8 mouse cellular contexts compared by ENCODE assay signal in the genomic region with DNA sequence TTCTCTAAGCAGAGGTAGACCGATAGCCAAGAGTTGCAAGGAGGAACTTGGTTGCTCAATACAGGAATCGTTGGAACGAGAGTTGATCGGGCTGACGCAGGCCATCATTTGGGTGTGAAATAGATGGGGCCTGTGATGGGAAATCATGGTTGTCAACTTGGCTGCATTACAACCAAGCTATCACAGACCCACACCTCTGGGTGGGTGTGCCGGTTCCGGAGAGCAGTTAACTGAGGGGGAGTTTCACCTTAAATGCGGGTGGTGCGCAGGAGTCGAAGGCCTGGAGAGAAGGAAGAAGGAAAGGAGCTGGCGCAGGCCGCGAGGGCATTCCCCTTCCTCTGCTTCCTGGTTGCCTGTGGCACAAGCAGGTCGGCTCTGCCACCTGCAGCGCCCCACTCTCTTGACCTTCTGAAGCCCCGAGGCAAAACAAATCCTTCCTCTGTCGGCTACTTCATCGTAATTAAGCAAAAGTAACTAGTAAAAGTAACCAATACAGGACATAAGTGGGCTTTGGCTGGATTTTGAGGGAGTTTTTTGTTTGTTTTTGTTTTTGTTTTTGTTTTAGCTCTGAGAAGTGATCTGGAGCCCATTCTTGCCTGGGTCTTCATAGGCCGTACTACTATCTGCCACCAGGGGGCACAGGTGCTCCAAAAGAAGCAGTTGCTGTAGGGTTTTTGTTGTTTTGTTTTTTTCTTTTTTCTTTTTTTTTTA. TPM values are rescaled to one million over a fixed set of nuclear protein-coding genes. Genes with fewer than 3 reads are reported as not detected.
DNase-seq lines count a peak whose midpoint lies in the region; ATAC-seq and TF ChIP-seq lines count a peak whose summit lies in the region.

No protein-coding gene starts in this region.

- TF ChIP-seq EP300 in ES-Bruce4 (IDR thresholded peaks at IDR 0.05; ENCODE audit: insufficient read depth, low read depth, low read length), result no peak
- TF ChIP-seq EP300 in heart, postnatal 0 days (IDR thresholded peaks at IDR 0.05; ENCODE audit: low read depth), result no peak
- TF ChIP-seq EP300 in liver, postnatal 0 days (IDR thresholded peaks at IDR 0.05; ENCODE audit: low read depth), result no peak

- H3K36me3 ChIP-seq in ES-Bruce4 (ENCODE audit: control insufficient read depth, insufficient read depth, low read length, poor library complexity, severe bottlenecking), result no peaks in the 10 kb centered on the region
- no peaks in the 10 kb centered on the region for H3K36me3 ChIP-seq in heart, postnatal 0 days (replicated peaks; ENCODE audit: control insufficient read depth, insufficient read depth, low read length)
- no peaks in the 10 kb centered on the region for H3K36me3 ChIP-seq in liver, postnatal 0 days (replicated peaks; ENCODE audit: insufficient read depth, low read length)
- H3K36me3 ChIP-seq in neural tube, embryonic 12.5 days, result no peaks in the 10 kb centered on the region

- no peaks in the 10 kb centered on the region for H3K4me1 ChIP-seq in ES-Bruce4 (ENCODE audit: control insufficient read depth, insufficient read depth, low read length)
- H3K4me1 ChIP-seq in heart, postnatal 0 days (ENCODE audit: control insufficient read depth, insufficient read depth), result no peaks in the 10 kb centered on the region
- peaks cover 7% of the 10 kb centered on the region; the same call in 1 of the 2 replicates for H3K4me1 ChIP-seq in liver, postnatal 0 days (ENCODE audit: insufficient read depth)
- H3K4me1 ChIP-seq in neural tube, embryonic 12.5 days, result peaks cover 2% of the 10 kb centered on the region; the same call in 1 of the 2 replicates

- TF ChIP-seq CTCF in ES-Bruce4 (IDR thresholded peaks at IDR 0.05; ENCODE audit: low read depth, low read length), result peak; percentile 55
- TF ChIP-seq CTCF in heart, postnatal 0 days (IDR thresholded peaks at IDR 0.05; ENCODE audit: low read depth), result peak; percentile 85
- TF ChIP-seq CTCF in liver, postnatal 0 days (IDR thresholded peaks at IDR 0.05; ENCODE audit: low read depth), result peak; percentile 89

- peak; percentile 79 for ATAC-seq in erythroblast, adult 5-6 weeks (replicated peaks; ENCODE audit: low FRiP score, poor library complexity, severe bottlenecking)
- peak; percentile 53; the same call in 1 of the 2 replicates for ATAC-seq in heart, postnatal 0 days (ENCODE audit: insufficient read depth, low read depth)
- peak; percentile 71 for ATAC-seq in liver, postnatal 0 days
- ATAC-seq in neural tube, embryonic 12.5 days (ENCODE audit: low FRiP score, low read depth), result no peak

- H3K4me3 ChIP-seq in ES-Bruce4 (ENCODE audit: low read depth, low read length), result peak overlapping the region; percentile 10; the same call in 1 of the 2 replicates
- H3K4me3 ChIP-seq in heart, postnatal 0 days (ENCODE audit: low read depth, low read length), result peak overlapping the region; percentile 21
- peak overlapping the region; percentile 23 for H3K4me3 ChIP-seq in liver, postnatal 0 days (ENCODE audit: low read depth, low read length)
- H3K4me3 ChIP-seq in neural tube, embryonic 12.5 days, result no peak overlapping the region

- TF ChIP-seq POLR2A in ES-Bruce4 (IDR thresholded peaks at IDR 0.05; ENCODE audit: insufficient read depth, low read length), result no peak

- no peaks in the 10 kb centered on the region for H3K27me3 ChIP-seq in ES-Bruce4 (ENCODE audit: control insufficient read depth, insufficient read depth, low read length, poor library complexity, severe bottlenecking)
- no peaks in the 10 kb centered on the region for H3K27me3 ChIP-seq in heart, postnatal 0 days (ENCODE audit: control insufficient read depth, insufficient read depth, low read length)
- no peaks in the 10 kb centered on the region for H3K27me3 ChIP-seq in liver, postnatal 0 days (ENCODE audit: insufficient read depth, low read length)
- H3K27me3 ChIP-seq in neural tube, embryonic 12.5 days (replicated peaks), result no peaks in the 10 kb centered on the region

- no peak overlapping the region for H3K27ac ChIP-seq in ES-Bruce4 (ENCODE audit: insufficient read depth, low read length)
- no peak overlapping the region for H3K27ac ChIP-seq in heart, postnatal 0 days (ENCODE audit: low read depth)
- H3K27ac ChIP-seq in liver, postnatal 0 days (ENCODE audit: low read depth), result peak overlapping the region; percentile 64; the same call in 1 of the 2 replicates
- no peak overlapping the region for H3K27ac ChIP-seq in neural tube, embryonic 12.5 days

- DNase-seq in brain, adult 2 months (ENCODE audit: low read depth, low spot score), result peak; percentile 71
- peak; percentile 72 for DNase-seq in heart, postnatal 0 days (ENCODE audit: low spot score)
- DNase-seq in kidney, postnatal 14 days, result peak; percentile 88
- peak; percentile 78 for DNase-seq in liver, postnatal 0 days
- peak; percentile 46 to 63 for DNase-seq in thymus, adult 18-20 months

- peak overlapping the region; percentile 51 for H3K4me2 ChIP-seq in heart, postnatal 0 days (ENCODE audit: low read depth, low read length)
- H3K4me2 ChIP-seq in liver, postnatal 0 days (ENCODE audit: low read depth, low read length), result peak overlapping the region; percentile 72
- peak overlapping the region; percentile 49 for H3K4me2 ChIP-seq in neural tube, embryonic 12.5 days (replicated peaks)

- H3K9ac ChIP-seq in ES-Bruce4 (ENCODE audit: low read depth, poor library complexity, severe bottlenecking), result 0 out of 2 replicates have a peak overlapping the region, but pooled peaks have one; percentile 18
- H3K9ac ChIP-seq in heart, postnatal 0 days (replicated peaks; ENCODE audit: low read depth, low read length), result peak overlapping the region; percentile 34; the same call in 1 of the 2 replicates
- H3K9ac ChIP-seq in liver, postnatal 0 days (replicated peaks), result peak overlapping the region; percentile 59
- H3K9ac ChIP-seq in neural tube, embryonic 12.5 days, result no peak overlapping the region

- no peaks in the 10 kb centered on the region for H3K9me3 ChIP-seq in ES-Bruce4 (replicated peaks; ENCODE audit: control insufficient read depth, insufficient read depth, low read length, poor library complexity, severe bottlenecking)
- no peaks in the 10 kb centered on the region for H3K9me3 ChIP-seq in heart, postnatal 0 days (replicated peaks; ENCODE audit: control insufficient read depth, low read length)
- H3K9me3 ChIP-seq in liver, postnatal 0 days (ENCODE audit: low read length), result no peaks in the 10 kb centered on the region
- H3K9me3 ChIP-seq in neural tube, embryonic 12.5 days, result no peaks in the 10 kb centered on the region

- WGBS in heart, postnatal 0 days, result 34% methylated on average over 19 of the region's 19 CpGs
- 23% methylated on average over 19 of the region's 19 CpGs for WGBS in liver, postnatal 0 days (ENCODE audit: insufficient replicate concordance)
- WGBS in neural tube, embryonic 12.5 days, result 40% methylated on average over 19 of the region's 19 CpGs

RNA-seq across cellular contexts. Expression of gene Plet1, which starts 31.7 kb away (rescaled TPM):
- polyA plus RNA-seq in ES-Bruce4 (2011; ENCODE audit: insufficient read depth, insufficient read length, low read depth, missing spikeins), result 22.7 and 30.9 TPM in 2 replicates
- total RNA-seq in erythroblast, adult 5-6 weeks (2015; ENCODE audit: low replicate concordance), result not detected in 2 replicates
- total RNA-seq in erythroblast, adult 5-6 weeks (2017; ENCODE audit: low replicate concordance), result not detected in 2 replicates
- total RNA-seq in heart, postnatal 0 days (2014; rRNA removed; ENCODE audit: low replicate concordance), result 3.7 and 7.0 TPM in 2 replicates
- polyA plus RNA-seq in heart, postnatal 0 days (2015; fragmentation: Nextera tagmentation; extraction: Ambion mirVana), result 1.2 and 1.3 TPM in 2 replicates
- polyA plus RNA-seq in liver, postnatal 0 days (2015; fragmentation: Nextera tagmentation; extraction: Ambion mirVana), result 0.71 and 1.0 TPM in 2 replicates
- 0.22 and 0.24 TPM in 2 replicates for polyA plus RNA-seq in neural tube, embryonic 12.5 days (2016; fragmentation: Nextera tagmentation; extraction: Ambion mirVana)

Comparison
In these comparisons a context has a peak if more than half of its experiments do, and no peak if none do; other contexts are left out.
1. RNA of gene Plet1, which starts 31.7 kb away (polyA plus RNA-seq): 22.7 to 30.9 TPM in ES-Bruce4; 1.2 to 1.3 TPM in heart, postnatal 0 days, 0.71 to 1.0 TPM in liver, postnatal 0 days and 0.22 to 0.24 TPM in neural tube, embryonic 12.5 days; every median in the first group is over 10 times any median in the second.
2. Peak in every context shown above with its lines, with median percentiles within 50 percentile points of each other: CTCF ChIP-seq, DNase-seq and H3K4me2 ChIP-seq.